Mouse (Mus musculus) hindbrain, postnatal 0 days (tissue): ENCODE results near the gene Jun. TPM values are rescaled to one million over a fixed set of nuclear protein-coding genes. Genes with fewer than 3 reads are reported as not detected.

Source experiments
- ATAC-seq: fragments of 200-750 bp; cut with Nextera tagmentation; 2 replicates; pipeline ENCODE4 v1.8.0; 2017; ENCODE audit warnings: mild to moderate bottlenecking, moderate TSS enrichment, moderate library complexity
- DNase-seq: peaks from one replicate; pipeline ENCODE4 v3.0.0-alpha.2; 2015; ENCODE audit warnings: low spot score
- H3K27ac ChIP-seq: fragments of 300-500 bp; sonication (generic); 2 replicates; pipeline ENCODE4 v1.5.1; 2014; ENCODE audit warnings: mild to moderate bottlenecking
- H3K27me3 ChIP-seq: fragments of 300-500 bp; sonication (generic); 2 replicates; pipeline ENCODE4 v1.6.1; 2014; ENCODE audit warnings: low read length, mixed read lengths; ENCODE audit not compliant: insufficient read depth
- H3K36me3 ChIP-seq: fragments of 300-500 bp; sonication (generic); 2 replicates; pipeline ENCODE4 v1.6.1; 2014; ENCODE audit warnings: low read length, mixed read lengths; ENCODE audit not compliant: insufficient read depth
- H3K4me1 ChIP-seq: fragments of 300-500 bp; sonication (generic); 2 replicates; pipeline ENCODE4 v1.6.1; 2014; ENCODE audit warnings: antibody characterized with exemption, low read length, mixed read lengths; ENCODE audit not compliant: insufficient read depth
- H3K4me2 ChIP-seq: fragments of 300-500 bp; sonication (generic); 2 replicates; pipeline ENCODE4 v1.6.1; 2014; ENCODE audit warnings: low read depth, mild to moderate bottlenecking, low read length, moderate library complexity, mixed read lengths
- H3K4me3 ChIP-seq: fragments of 300-500 bp; sonication (generic); 2 replicates; pipeline ENCODE4 v1.5.1; 2014; ENCODE audit warnings: low read length
- H3K9ac ChIP-seq: fragments of 300-500 bp; sonication (generic); replicated peaks from 2 replicates; pipeline ENCODE4 v1.6.1; 2014; ENCODE audit warnings: mild to moderate bottlenecking, low read length, moderate library complexity, mixed read lengths
- H3K9me3 ChIP-seq: fragments of 300-500 bp; sonication (generic); 2 replicates; pipeline ENCODE4 v1.6.1; 2016; ENCODE audit warnings: low read length, mixed read lengths
- CTCF ChIP-seq: IDR thresholded peaks from 2 replicates; pipeline ENCODE4 v1.5.1; 2016; ENCODE audit warnings: antibody characterized with exemption, control low read depth, low read depth
- WGBS: fragments of 180-500 bp; shearing (Covaris S2); extraction: QIAGEN DNeasy Blood & Tissue Kit; methylation state at CpG from one replicate; pipeline ENCODE4 v1.1.7; 2014; 5-methylcytosine and 5-hydroxymethylcytosine counted together
- polyA plus RNA-seq: library from polyadenylated mRNA; unstranded; fragments of >200 nt; fragmentation: Nextera tagmentation; extraction: Ambion mirVana; gene quantifications from 2 replicates; pipeline ENCODE4 v1.2.1, GENCODE M21; 2015
- total RNA-seq: library from RNA; depleted of rRNA; stranded (reverse); fragments of >200 nt; gene quantifications from 2 replicates; pipeline ENCODE4 v1.2.3, GENCODE M21; 2014

Gene Jun
- total and polyA plus RNA-seq, 2 experiments from 2014 or later = 57.5 to 74.4 TPM

DNA sequence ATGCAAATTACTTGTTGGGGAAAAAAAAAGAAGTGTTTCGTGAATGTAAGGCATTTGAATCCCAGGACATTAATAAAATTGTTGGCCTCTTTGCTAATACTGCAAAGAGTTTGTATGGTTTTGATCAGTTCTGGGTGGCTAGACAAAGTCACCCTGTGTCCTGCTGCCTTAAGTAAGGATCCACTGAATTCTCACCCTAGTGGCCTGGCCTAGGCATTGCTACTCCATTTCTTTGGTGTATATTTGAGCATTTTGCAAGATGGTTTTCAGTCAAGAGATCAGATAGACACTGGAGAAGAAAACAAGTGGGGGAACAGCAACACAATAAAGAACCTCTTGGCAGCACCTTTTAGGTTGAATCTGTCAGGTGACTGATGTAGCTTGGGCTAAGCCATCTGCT lies 6.9 kb downstream of the Jun start:
- peak; percentile 31 for DNase-seq
- no peaks in the 10 kb centered on the region for H3K9me3 ChIP-seq
- H3K36me3 ChIP-seq = no peaks in the 10 kb centered on the region
- 86% methylated on average over 1 of the region's 1 CpGs for WGBS
- H3K4me2 ChIP-seq = no peak overlapping the region
- no peak overlapping the region for H3K9ac ChIP-seq
- peaks cover 7% of the 10 kb centered on the region for H3K4me1 ChIP-seq
- no peaks in the 10 kb centered on the region for H3K27me3 ChIP-seq
- no peak for ATAC-seq
- no peak overlapping the region for H3K27ac ChIP-seq
- peak; percentile 59 for TF ChIP-seq CTCF
- no peak overlapping the region for H3K4me3 ChIP-seq

DNA sequence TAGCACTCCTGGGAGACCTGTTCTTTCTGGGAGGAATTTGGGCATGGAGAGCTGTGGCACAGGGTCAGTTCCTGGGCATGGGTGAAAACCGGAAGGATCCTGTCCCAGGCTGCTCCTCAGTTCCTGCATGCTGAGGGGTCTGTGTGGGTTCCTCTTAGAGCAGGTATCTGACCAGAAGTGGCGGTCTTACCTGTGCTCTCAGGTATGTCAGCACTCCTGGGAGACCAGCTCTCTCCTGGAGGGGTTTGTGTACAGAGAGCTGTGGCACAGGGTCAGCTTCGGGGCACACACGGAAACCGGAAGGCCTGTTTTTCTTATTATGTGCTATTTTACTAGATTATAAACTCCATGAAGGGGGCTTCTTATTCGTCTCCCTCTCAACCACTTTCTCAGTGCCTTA lies 7.3 kb downstream of the Jun start:
- ATAC-seq (no peak), DNase-seq (no peak)
- Histone ChIP-seq H3K9ac (no peak overlapping the region), H3K27ac (no peak overlapping the region), H3K4me2 (no peak overlapping the region), H3K9me3 (no peaks in the 10 kb centered on the region), H3K27me3 (no peaks in the 10 kb centered on the region), H3K4me3 (no peak overlapping the region), H3K4me1 (peaks cover 7% of the 10 kb centered on the region), H3K36me3 (no peaks in the 10 kb centered on the region)
- 92% methylated on average over 6 of the region's 6 CpGs for WGBS
- TF ChIP-seq CTCF = no peak

DNA sequence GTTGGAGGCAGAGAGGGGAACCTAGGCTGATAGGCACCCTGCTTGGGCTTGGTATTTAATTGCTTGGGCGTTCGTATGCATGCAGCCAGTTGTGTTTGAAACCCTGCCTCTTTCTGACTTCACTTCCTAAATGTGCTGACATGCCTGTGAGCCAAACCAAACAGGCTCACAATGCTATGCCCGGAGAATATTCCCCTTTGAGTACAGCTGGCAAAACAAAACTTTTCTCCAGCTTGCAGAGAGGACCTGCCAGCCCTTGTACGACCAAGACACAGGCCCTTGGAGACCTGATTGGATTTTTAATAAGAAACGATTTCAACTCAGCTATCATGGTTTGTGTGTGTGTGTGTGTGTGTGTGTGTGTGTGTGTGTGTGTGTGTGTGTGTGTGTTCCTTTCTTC lies 14.0 kb downstream of the Jun start:
- WGBS = 20% methylated on average over 5 of the region's 5 CpGs
- Histone ChIP-seq H3K4me3 (no peak overlapping the region), H3K4me1 (no peaks in the 10 kb centered on the region), H3K9ac (no peak overlapping the region), H3K27ac (no peak overlapping the region), H3K36me3 (no peaks in the 10 kb centered on the region), H3K9me3 (no peaks in the 10 kb centered on the region), H3K27me3 (no peaks in the 10 kb centered on the region), H3K4me2 (no peak overlapping the region)
- ATAC-seq = peak; percentile 59
- DNase-seq = peak; percentile 30
- TF ChIP-seq CTCF = no peak

DNA sequence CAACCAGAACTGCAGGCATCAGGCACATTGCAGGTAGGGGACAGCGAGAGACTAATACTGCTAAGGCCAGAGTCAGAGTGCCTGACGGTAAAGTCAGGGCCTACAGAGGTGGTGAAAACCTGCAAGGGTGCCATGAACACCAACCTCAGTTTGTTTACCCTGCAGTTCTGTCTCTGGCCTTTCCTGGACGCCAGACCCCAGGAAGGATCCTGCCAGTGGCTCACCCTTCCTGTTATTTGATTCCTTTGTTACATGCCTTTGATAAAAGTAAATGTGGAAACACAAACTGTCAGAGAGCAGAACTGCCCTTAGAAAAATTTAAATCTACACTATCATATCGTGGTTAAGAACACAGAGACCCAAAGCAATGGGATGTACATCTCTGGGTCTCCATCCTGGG lies 20.9 kb downstream of the Jun start:
- Histone ChIP-seq H3K4me3 (no peak overlapping the region), H3K27me3 (no peaks in the 10 kb centered on the region), H3K4me1 (no peaks in the 10 kb centered on the region), H3K4me2 (no peak overlapping the region), H3K9me3 (no peaks in the 10 kb centered on the region), H3K27ac (no peak overlapping the region), H3K36me3 (no peaks in the 10 kb centered on the region), H3K9ac (no peak overlapping the region)
- DNase-seq (no peak), ATAC-seq (no peak)
- TF ChIP-seq CTCF = no peak
- 74% methylated on average over 4 of the region's 4 CpGs for WGBS

DNA sequence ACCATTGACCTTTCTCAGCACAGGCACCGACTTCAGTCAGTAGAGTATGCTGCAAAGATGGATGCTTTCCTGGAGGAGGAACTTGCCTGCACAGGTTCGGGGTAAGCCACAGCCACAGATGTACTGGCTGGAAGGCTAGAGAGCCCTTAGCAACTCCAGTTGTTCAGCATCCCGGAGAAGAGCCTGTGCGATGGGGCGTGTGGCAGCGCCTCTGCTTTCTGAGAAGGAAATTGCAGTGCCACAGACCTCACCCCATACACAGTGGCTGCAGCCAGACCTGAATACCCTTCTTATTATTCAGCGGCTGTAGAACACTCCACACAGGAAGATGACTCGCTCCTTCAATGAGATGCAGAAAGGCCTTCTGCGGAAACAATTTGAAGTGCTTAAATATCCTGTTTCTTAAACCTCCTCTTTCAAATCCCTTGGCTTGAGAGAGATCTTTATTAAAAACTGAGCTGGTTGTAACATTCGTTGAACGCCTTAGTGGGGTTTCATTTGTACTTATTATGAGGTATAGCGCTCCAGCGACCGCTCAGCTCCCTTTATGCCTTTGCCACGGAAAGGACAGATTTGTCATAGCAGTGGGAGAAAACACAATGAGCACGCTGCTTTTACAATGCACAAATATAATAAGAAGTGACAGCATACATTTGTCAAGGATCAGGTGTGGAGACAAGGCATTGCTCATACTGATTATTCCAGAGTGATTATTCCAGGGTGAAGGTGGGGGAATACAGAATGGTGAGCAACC lies 26.0 kb downstream of the Jun start:
- Histone ChIP-seq H3K36me3 (no peaks in the 10 kb centered on the region), H3K4me3 (no peak overlapping the region), H3K9me3 (no peaks in the 10 kb centered on the region), H3K27me3 (no peaks in the 10 kb centered on the region), H3K4me2 (no peak overlapping the region), H3K27ac (no peak overlapping the region), H3K4me1 (no peaks in the 10 kb centered on the region), H3K9ac (no peak overlapping the region)
- DNase-seq (peak; percentile 24), ATAC-seq (peak; percentile 80)
- peak; percentile 26; the same call in 1 of the 2 replicates for TF ChIP-seq CTCF
- WGBS = 57% methylated on average over 16 of the region's 16 CpGs

DNA sequence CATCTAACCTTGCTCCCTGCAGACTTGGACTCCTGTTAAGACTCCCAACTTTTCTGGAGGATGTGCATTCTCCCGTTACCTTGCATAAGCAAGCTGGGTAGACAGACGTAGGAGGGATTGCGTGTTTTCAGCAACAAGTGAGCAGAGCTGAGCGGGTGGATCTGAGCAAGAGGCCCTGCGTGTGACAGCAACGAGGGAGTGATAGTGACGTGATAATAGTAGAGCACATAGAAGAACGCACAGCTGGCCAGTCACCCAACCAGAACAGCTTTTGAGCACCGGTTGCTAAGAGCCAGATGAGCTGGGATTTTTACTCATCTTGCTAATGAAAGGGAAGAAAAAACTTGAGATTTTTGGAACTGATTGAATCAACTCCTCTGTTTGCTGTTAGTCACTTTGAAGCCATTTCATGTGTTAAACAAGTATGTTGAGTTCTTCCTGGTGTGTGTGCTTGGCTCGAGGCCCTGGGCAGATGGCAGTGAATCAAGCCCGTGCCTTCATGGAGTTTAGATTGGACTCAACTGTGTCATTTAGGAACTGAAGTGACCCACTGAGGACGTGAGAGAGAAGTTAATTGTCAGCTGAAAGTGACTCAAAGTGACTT lies 28.6 kb downstream of the Jun start:
- no peak overlapping the region for H3K4me3 ChIP-seq
- no peak for TF ChIP-seq CTCF
- no peaks in the 10 kb centered on the region for H3K9me3 ChIP-seq
- H3K27me3 ChIP-seq = no peaks in the 10 kb centered on the region
- H3K4me2 ChIP-seq = no peak overlapping the region
- H3K9ac ChIP-seq = no peak overlapping the region
- DNase-seq = peak; percentile 56
- H3K27ac ChIP-seq = no peak overlapping the region
- H3K36me3 ChIP-seq = no peaks in the 10 kb centered on the region
- WGBS = 55% methylated on average over 12 of the region's 12 CpGs
- H3K4me1 ChIP-seq = no peaks in the 10 kb centered on the region
- ATAC-seq = peak; percentile 80
